Mouse (Mus musculus): ENCODE data around the gene Etl4. TPM values are rescaled to one million over a fixed set of nuclear protein-coding genes. Genes with fewer than 3 reads are reported as not detected.

The Etl4 gene
- total and polyA plus RNA-seq, 2 experiments from 2014 or later, result 7.6 to 20.6 TPM

DNA sequence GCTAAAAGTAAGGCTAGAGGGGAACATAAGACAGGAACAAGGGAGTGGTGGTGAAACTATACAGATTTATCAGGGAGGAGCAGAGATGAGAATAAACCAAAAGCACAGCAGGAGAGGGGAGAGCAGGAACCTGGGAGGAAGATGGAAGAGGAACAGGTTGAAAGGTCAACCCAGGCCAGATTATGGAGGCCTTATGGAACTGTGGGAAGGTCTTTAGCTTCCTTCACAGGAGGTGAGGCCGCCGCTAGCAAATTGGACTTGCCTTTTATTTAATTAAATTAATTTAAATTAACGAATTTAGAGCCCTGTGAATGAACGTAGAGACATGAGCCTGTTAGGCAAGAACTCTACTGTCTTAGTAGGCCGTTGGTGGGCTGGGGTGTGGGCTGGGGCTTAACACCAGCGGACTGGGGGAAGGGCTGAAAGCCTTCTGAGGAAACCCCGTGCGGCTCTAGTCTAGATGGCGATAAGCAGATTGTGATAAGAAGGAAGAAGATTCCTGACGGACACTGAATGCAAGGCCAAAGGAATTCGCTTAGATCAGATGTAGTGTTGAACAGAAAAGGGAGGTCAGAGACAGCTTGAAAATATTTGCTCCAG lies 612.2 kb downstream of the Etl4 start:
- H3K27me3 ChIP-seq (ENCODE audit: control insufficient read depth, insufficient read depth, low read length), result no peaks in the 10 kb centered on the region
- H3K4me2 ChIP-seq (ENCODE audit: low read depth, low read length), result peak overlapping the region; percentile 80
- H3K9ac ChIP-seq (replicated peaks; ENCODE audit: low read depth, low read length), result no peak overlapping the region
- peaks cover 6% of the 10 kb centered on the region for H3K4me1 ChIP-seq (ENCODE audit: control insufficient read depth, insufficient read depth)
- DNase-seq (ENCODE audit: low spot score) (no peak), ATAC-seq (ENCODE audit: insufficient read depth, low read depth) (no peak)
- TF ChIP-seq EP300 (IDR thresholded peaks at IDR 0.05; ENCODE audit: low read depth) (no peak), CTCF (IDR thresholded peaks at IDR 0.05; ENCODE audit: low read depth) (no peak)
- H3K4me3 ChIP-seq (ENCODE audit: low read depth, low read length), result peak overlapping the region; percentile 57
- no peaks in the 10 kb centered on the region for H3K9me3 ChIP-seq (replicated peaks; ENCODE audit: control insufficient read depth, low read length)
- peak overlapping the region; percentile 66 for H3K27ac ChIP-seq (ENCODE audit: low read depth)
- WGBS, result 65% methylated on average over 11 of the region's 11 CpGs
- no peaks in the 10 kb centered on the region for H3K36me3 ChIP-seq (replicated peaks; ENCODE audit: control insufficient read depth, insufficient read depth, low read length)

DNA sequence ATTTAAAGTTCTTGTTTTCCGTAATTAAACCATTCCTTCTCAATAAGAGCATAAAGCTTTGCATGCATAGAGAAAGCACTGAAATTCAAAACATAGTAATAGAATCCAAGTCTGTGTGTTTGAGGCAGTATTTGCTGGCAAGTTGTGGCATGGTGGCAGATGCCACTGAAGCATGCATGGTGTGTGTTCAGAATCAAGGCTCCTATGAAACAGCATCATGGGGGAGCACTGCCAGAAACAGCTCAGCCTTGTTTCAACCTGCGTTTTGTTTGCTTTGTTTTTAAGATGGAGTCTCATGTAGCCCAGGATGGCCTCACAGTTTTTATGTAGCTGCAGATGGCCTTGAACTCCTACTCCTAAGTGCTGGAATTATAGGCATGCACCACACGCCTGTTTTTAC lies 614.1 kb downstream of the Etl4 start:
- Histone ChIP-seq H3K27ac (ENCODE audit: low read depth) (no peak overlapping the region), H3K4me2 (ENCODE audit: low read depth, low read length) (no peak overlapping the region), H3K27me3 (ENCODE audit: control insufficient read depth, insufficient read depth, low read length) (no peaks in the 10 kb centered on the region), H3K36me3 (replicated peaks; ENCODE audit: control insufficient read depth, insufficient read depth, low read length) (no peaks in the 10 kb centered on the region), H3K9me3 (replicated peaks; ENCODE audit: control insufficient read depth, low read length) (no peaks in the 10 kb centered on the region), H3K9ac (replicated peaks; ENCODE audit: low read depth, low read length) (no peak overlapping the region), H3K4me3 (ENCODE audit: low read depth, low read length) (no peak overlapping the region), H3K4me1 (ENCODE audit: control insufficient read depth, insufficient read depth) (peaks cover 1% of the 10 kb centered on the region; the same call in 1 of the 2 replicates)
- TF ChIP-seq EP300 (IDR thresholded peaks at IDR 0.05; ENCODE audit: low read depth) (no peak), CTCF (IDR thresholded peaks at IDR 0.05; ENCODE audit: low read depth) (no peak)
- WGBS, result 88% methylated on average over 3 of the region's 3 CpGs
- ATAC-seq (ENCODE audit: insufficient read depth, low read depth), result no peak
- DNase-seq (ENCODE audit: low spot score), result no peak

DNA sequence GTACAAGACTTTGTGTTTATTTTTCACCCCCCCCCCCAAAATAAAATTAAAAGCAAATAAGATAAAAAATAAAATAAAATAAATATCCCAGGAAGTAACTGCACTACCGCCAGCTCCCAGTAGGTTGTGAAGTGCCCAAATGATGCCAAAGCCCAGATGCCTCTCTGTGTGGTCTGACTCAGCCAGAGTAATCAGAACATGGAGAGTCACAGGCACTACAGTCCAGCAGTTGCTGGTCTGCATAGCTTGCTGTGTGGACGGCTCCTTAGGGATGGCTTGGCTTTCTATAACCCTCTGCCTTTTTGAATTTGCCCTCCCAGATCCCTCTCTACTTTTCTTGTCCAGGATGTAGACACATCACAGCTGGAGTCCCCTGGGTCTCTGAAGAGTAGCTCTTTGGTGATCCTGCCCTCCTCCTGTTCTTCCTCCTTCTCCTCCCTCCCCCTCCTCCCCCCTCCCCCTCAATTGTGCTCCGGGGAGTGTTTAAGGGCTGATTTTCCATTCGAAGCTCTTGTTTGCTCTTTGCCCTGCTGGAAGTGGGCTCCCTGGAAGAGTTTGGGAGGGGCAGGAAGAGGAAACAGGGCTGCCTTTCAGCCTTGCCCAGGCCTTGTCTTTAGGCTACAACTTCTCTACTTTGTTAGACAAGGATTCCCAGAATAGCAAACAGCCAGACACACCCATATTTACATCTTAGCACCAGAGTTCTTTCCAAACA lies 616.5 kb downstream of the Etl4 start:
- Histone ChIP-seq H3K4me2 (ENCODE audit: low read depth, low read length) (no peak overlapping the region), H3K4me1 (ENCODE audit: control insufficient read depth, insufficient read depth) (no peaks in the 10 kb centered on the region), H3K9me3 (replicated peaks; ENCODE audit: control insufficient read depth, low read length) (no peaks in the 10 kb centered on the region), H3K9ac (replicated peaks; ENCODE audit: low read depth, low read length) (no peak overlapping the region), H3K4me3 (ENCODE audit: low read depth, low read length) (no peak overlapping the region), H3K27ac (ENCODE audit: low read depth) (peak overlapping the region; percentile 71), H3K27me3 (ENCODE audit: control insufficient read depth, insufficient read depth, low read length) (no peaks in the 10 kb centered on the region), H3K36me3 (replicated peaks; ENCODE audit: control insufficient read depth, insufficient read depth, low read length) (no peaks in the 10 kb centered on the region)
- TF ChIP-seq EP300 (IDR thresholded peaks at IDR 0.05; ENCODE audit: low read depth) (peak; percentile 82), CTCF (IDR thresholded peaks at IDR 0.05; ENCODE audit: low read depth) (no peak; the same call in 1 of the 2 replicates)
- ATAC-seq (ENCODE audit: insufficient read depth, low read depth) (peak; percentile 75), DNase-seq (ENCODE audit: low spot score) (peak; percentile 30)
- 35% methylated on average over 4 of the region's 4 CpGs for WGBS

DNA sequence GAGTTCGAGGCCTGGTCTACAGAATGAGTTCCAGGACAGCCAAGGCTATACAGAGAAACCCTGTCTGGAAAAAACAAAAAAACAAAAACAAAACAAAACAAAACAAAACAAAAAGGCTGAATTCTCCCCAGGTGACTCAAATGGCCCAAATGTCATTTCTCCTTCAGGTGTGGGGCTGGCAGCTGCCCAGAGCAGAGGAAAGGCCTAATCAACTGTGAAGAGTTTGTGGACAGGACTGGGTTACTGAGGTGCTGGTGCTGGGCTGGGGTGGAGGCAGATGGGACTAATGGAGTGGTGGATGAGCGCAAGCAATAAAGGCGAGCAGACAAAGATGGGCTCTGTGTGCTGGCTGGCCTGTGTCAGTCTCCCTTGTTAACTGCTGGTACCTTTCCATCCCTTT lies 617.3 kb downstream of the Etl4 start:
- TF ChIP-seq EP300 (IDR thresholded peaks at IDR 0.05; ENCODE audit: low read depth) (no peak), CTCF (IDR thresholded peaks at IDR 0.05; ENCODE audit: low read depth) (no peak)
- no peaks in the 10 kb centered on the region for H3K27me3 ChIP-seq (ENCODE audit: control insufficient read depth, insufficient read depth, low read length)
- ATAC-seq (ENCODE audit: insufficient read depth, low read depth) (no peak), DNase-seq (ENCODE audit: low spot score) (no peak)
- H3K4me1 ChIP-seq (ENCODE audit: control insufficient read depth, insufficient read depth), result no peaks in the 10 kb centered on the region
- 92% methylated on average over 3 of the region's 3 CpGs for WGBS
- peak overlapping the region; percentile 71 for H3K27ac ChIP-seq (ENCODE audit: low read depth)
- H3K4me2 ChIP-seq (ENCODE audit: low read depth, low read length), result no peak overlapping the region
- no peak overlapping the region for H3K4me3 ChIP-seq (ENCODE audit: low read depth, low read length)
- no peaks in the 10 kb centered on the region for H3K9me3 ChIP-seq (replicated peaks; ENCODE audit: control insufficient read depth, low read length)
- H3K9ac ChIP-seq (replicated peaks; ENCODE audit: low read depth, low read length), result no peak overlapping the region
- no peaks in the 10 kb centered on the region for H3K36me3 ChIP-seq (replicated peaks; ENCODE audit: control insufficient read depth, insufficient read depth, low read length)

DNA sequence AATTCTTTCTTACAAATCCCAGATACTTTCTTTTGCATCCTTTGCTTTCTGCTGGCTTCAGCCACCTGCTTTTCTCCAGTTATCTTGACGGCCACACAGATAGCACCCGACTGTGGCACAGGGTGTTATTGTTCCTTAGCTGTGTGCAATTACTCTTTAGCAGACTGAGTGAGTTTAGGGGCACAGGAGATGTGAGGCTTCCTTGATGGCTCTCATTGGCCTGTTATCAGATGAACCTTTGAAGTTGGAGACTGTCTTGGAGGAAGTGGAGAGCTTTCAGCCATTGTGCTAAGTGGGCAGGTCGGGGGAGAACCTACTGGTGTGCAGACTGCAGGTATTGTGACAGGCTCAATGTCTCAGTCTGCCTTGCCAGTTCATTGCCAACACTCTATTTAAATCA lies 623.0 kb downstream of the Etl4 start:
- DNase-seq (ENCODE audit: low spot score) (no peak), ATAC-seq (ENCODE audit: insufficient read depth, low read depth) (no peak)
- Histone ChIP-seq H3K36me3 (replicated peaks; ENCODE audit: control insufficient read depth, insufficient read depth, low read length) (no peaks in the 10 kb centered on the region), H3K4me1 (ENCODE audit: control insufficient read depth, insufficient read depth) (no peaks in the 10 kb centered on the region), H3K4me3 (ENCODE audit: low read depth, low read length) (no peak overlapping the region), H3K9me3 (replicated peaks; ENCODE audit: control insufficient read depth, low read length) (no peaks in the 10 kb centered on the region), H3K4me2 (ENCODE audit: low read depth, low read length) (no peak overlapping the region), H3K27ac (ENCODE audit: low read depth) (no peak overlapping the region), H3K27me3 (ENCODE audit: control insufficient read depth, insufficient read depth, low read length) (no peaks in the 10 kb centered on the region), H3K9ac (replicated peaks; ENCODE audit: low read depth, low read length) (no peak overlapping the region)
- WGBS, result 23% methylated on average over 3 of the region's 3 CpGs
- TF ChIP-seq EP300 (IDR thresholded peaks at IDR 0.05; ENCODE audit: low read depth), result no peak
- TF ChIP-seq CTCF (IDR thresholded peaks at IDR 0.05; ENCODE audit: low read depth), result no peak

All from heart, postnatal 0 days (tissue).